Mouse (Mus musculus): ENCODE data around the gene Tmem145. TPM values are rescaled to one million over a fixed set of nuclear protein-coding genes. Genes with fewer than 3 reads are reported as not detected.
A peak's percentile ranks its signal among the peaks of the same experiment; 100 is the strongest.
"Not testable (repeated sequence)": the region's sequence is repeated elsewhere in the genome, so short reads cannot be mapped to it uniquely, and the experiment has no call there.

Gene Tmem145
- total RNA-seq (2015) (not detected in 2 replicates), total RNA-seq (2017) (not detected in 2 replicates)

DNA sequence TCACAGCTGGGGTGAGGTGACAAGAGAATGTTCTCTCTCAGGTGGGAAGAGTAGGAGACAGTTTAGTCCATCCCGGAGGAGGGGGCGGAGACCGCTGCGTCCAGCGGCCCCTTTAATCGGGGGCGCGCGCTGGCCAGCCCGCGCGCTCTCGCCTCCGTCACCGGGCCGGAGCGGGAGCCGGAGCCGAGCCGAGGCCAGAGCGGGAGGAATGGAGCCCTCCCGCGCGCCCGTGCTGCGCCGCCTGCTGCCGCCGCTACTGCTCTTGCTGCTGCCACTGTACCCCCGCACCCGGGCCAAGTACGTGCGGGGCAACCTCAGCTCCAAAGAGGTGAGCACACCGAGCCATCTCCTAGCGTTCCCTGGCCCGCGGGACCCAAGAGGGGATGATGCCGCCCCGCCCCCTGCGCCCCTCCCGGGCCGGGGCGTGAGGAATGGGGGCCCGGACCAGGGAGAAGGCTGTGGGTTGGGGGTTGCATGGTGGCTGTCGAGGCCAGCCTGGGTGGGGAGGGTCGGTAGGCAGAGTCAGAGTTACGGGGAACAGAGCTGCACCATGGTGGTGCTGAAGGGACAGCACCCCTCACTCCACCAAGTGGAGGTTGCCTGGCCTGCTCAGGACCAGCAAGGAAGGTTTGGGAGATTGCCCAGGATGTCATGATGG lies at the start of gene Tmem145:
Tmem145 (plus strand) TSS at position 151 of the 658 bp plus-strand sequence.
- no peak for ATAC-seq (ENCODE audit: poor library complexity, severe bottlenecking)

GRCm38 (mm10) chr7:25261896-25262295 lies 44.0 kb upstream of the Tmem145 start:
- ATAC-seq (ENCODE audit: poor library complexity, severe bottlenecking): no peak

GRCm38 (mm10) chr7:25263968-25264870 lies 41.7 kb upstream of the Tmem145 start:
- ATAC-seq (ENCODE audit: poor library complexity, severe bottlenecking): no peak

DNA sequence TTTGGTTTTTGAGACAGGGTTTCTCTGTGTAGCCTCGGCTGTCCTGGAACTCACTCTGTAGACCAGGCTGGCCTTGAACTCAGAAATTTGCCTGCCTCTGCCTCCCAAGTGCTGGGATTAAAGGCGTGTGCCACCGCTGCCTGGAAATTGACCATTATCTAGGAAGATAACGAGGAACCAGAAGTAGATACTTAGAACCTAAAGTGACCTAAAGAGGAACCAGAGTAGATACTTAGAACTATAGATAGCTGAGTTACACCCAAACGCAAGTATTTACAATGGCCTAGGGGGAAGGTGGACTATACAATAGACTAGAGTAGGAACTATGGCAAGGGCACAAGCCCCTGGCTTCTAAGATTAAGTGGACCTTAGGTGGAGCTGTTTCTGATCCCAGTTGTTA lies 40.2 kb upstream of the Tmem145 start:
- not testable (repeated sequence) for ATAC-seq (ENCODE audit: poor library complexity, severe bottlenecking)

DNA sequence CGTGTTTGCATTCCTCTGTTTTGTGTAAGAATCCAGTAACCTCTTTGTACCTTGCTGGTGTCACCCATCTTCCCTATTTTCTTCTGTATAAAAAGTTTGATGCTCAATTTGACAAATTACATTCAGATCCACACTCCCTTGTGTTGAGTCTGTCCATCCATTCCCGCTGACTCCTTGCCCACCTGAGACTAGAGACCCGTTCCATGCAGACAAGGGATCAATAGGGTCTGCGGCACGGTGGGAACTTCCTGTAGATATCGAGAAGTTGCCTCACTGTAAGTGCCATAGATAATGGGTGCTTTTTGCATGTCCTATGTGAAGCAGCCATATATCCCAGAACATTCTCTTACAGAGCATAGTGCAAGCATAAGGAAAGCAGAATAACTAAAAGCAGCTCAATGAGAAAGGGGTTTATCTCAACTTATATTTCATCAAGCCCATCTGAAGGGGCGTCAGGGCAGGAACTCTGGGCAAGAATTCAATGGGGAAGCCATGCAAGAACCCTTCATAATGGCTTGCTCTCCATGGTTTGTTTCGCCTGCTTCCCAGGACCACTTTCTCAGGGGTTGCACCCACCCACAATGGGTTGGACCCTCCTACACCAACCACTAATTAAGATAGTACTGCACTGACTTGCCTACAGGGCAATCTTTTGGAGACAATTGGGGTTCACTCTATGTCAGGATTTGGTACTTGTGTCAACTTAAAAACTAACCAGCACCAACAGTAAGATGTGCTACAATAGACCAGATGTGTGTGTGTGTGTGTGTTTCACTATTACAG lies 39.5 kb upstream of the Tmem145 start:
- ATAC-seq (ENCODE audit: poor library complexity, severe bottlenecking): no peak

GRCm38 (mm10) chr7:25267301-25267750 lies 38.6 kb upstream of the Tmem145 start, which contains the start of gene Cic:
TSS of gene Cic (plus strand) at chr7:25267704.
- peak; percentile 72 for ATAC-seq (ENCODE audit: poor library complexity, severe bottlenecking)

- ATAC-seq (ENCODE audit: poor library complexity, severe bottlenecking): peak; percentile 74
Measured at GRCm38 (mm10) chr7:25267751-25268463, 38.0 kb upstream of the Tmem145 start.

GRCm38 (mm10) chr7:25268588-25268987 lies 37.3 kb upstream of the Tmem145 start:
- no peak for ATAC-seq (ENCODE audit: poor library complexity, severe bottlenecking)

DNA sequence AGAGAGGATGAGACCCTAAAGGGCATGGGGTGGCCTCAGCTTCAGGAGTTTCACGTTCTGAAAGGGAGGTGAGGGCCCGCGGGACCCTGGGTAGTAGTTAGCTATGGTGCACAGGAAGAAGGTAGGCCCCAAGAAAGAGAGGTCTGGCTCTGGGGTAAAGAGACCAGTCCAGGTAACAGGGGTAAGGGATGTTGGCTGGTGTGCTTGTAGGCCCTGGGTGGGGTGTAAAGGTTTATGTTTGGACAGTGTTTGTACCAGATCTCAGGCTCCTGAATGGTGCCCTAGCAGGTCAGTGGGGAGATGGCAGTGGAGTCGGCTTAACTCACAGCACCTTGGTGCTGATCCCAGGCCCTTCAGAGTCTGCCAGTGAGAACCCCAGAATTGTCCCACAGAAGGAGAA lies 36.9 kb upstream of the Tmem145 start:
- no peak for ATAC-seq (ENCODE audit: poor library complexity, severe bottlenecking)

GRCm38 (mm10) chr7:25269545-25270271 lies 36.2 kb upstream of the Tmem145 start:
- ATAC-seq (ENCODE audit: poor library complexity, severe bottlenecking): 0 out of 2 replicates have a peak, but pooled peaks have one; percentile 8

GRCm38 (mm10) chr7:25270652-25271633 lies 35.0 kb upstream of the Tmem145 start:
- ATAC-seq (ENCODE audit: poor library complexity, severe bottlenecking): no peak

DNA sequence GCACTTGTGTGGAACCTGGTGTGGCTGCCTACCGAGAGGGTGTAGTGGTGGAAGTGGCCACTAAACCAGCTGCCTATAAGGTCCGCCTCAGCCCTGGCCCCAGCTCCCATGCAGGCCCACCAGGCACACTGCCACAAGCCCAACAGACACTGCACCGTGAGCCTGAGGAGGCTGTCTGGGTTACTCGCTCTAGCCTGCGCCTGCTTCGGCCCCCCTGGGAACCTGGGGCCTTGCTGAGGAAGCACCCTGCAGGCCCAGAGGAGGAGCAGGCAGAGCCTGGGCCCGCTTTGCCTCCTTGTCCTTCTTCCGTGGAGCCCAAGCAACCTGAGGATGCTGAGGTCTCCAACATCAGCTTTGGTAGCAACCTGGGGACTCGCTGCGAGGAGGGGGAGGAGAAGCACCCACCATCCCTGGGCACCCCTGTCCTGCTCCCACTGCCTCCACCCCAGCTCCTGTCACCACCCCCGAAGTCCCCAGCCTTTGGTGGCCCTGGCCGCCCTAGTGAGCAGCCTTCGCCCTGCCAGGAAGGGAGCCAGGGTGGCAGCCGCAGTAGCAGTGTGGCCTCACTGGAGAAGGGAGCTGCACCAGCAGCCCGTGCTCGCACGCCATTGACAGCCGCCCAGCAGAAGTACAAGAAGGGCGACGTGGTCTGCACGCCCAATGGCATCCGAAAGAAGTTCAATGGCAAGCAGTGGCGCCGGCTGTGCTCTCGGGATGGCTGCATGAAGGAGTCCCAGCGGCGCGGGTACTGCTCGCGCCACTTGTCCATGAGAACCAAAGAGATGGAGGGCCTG lies 34.1 kb upstream of the Tmem145 start:
- ATAC-seq (ENCODE audit: poor library complexity, severe bottlenecking): no peak

- ATAC-seq (ENCODE audit: poor library complexity, severe bottlenecking): no peak
Measured at GRCm38 (mm10) chr7:25272445-25273258, 33.3 kb upstream of the Tmem145 start.

- no peak for ATAC-seq (ENCODE audit: poor library complexity, severe bottlenecking)
Measured at GRCm38 (mm10) chr7:25273259-25274241, 32.4 kb upstream of the Tmem145 start.

DNA sequence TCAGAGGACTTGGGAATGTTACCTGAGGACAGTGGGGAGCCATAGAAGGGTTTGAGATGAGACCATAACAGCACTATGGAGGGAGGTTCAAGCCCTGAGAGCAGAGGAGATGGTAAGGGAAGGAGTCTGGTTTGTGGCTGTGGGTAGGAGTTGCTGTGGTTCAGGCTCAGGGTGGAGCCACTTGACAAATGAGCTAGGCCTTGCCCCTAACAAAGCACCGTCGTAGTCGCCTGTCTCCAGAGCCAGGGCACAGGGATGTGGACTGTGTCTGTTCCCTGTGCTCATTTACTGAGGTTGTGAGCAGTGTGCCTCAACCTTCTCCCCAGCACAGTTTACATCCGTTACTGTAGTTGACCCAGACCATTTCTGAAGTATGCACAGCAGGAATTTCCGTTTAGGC lies 31.3 kb upstream of the Tmem145 start:
- ATAC-seq (ENCODE audit: poor library complexity, severe bottlenecking): peak; percentile 28

GRCm38 (mm10) chr7:25274996-25275395 lies 30.9 kb upstream of the Tmem145 start:
- no peak for ATAC-seq (ENCODE audit: poor library complexity, severe bottlenecking)
